Mouse (Mus musculus) intestine, embryonic 15.5 days (tissue): ENCODE data around the gene St6gal1. TPM values are rescaled to one million over a fixed set of nuclear protein-coding genes. Genes with fewer than 3 reads are reported as not detected.

Experiments
- ATAC-seq: fragments of 200-750 bp; cut with Nextera tagmentation; 2 replicates; pipeline ENCODE4 v1.8.0; 2017; ENCODE audit warnings: moderate TSS enrichment, moderate library complexity
- H3K27ac ChIP-seq: fragments of 300-500 bp; sonication (generic); 2 replicates; pipeline ENCODE4 v1.5.1; 2015; ENCODE audit warnings: mild to moderate bottlenecking, inconsistent platforms
- H3K27me3 ChIP-seq: fragments of 300-500 bp; sonication (generic); replicated peaks from 2 replicates; pipeline ENCODE4 v1.6.1; 2015; ENCODE audit warnings: inconsistent platforms
- H3K36me3 ChIP-seq: fragments of 300-500 bp; sonication (generic); 2 replicates; pipeline ENCODE4 v1.6.1; 2015; ENCODE audit warnings: inconsistent platforms
- H3K4me1 ChIP-seq: fragments of 300-500 bp; sonication (generic); replicated peaks from 2 replicates; pipeline ENCODE4 v1.6.1; 2015; ENCODE audit warnings: inconsistent platforms
- H3K4me2 ChIP-seq: fragments of 300-500 bp; sonication (generic); replicated peaks from 2 replicates; pipeline ENCODE4 v1.6.1; 2015; ENCODE audit warnings: mild to moderate bottlenecking, inconsistent platforms
- H3K4me3 ChIP-seq: fragments of 300-500 bp; sonication (generic); replicated peaks from 2 replicates; pipeline ENCODE4 v1.5.1; 2015; ENCODE audit warnings: inconsistent platforms
- H3K9ac ChIP-seq: fragments of 300-500 bp; sonication (generic); 2 replicates; pipeline ENCODE4 v1.6.1; 2015; ENCODE audit warnings: inconsistent platforms
- H3K9me3 ChIP-seq: fragments of 300-500 bp; sonication (generic); 2 replicates; pipeline ENCODE4 v1.6.1; 2016; ENCODE audit warnings: inconsistent platforms
- WGBS: fragments of 180-500 bp; shearing (Covaris S2); methylation state at CpG from one replicate; pipeline ENCODE4 v1.1.7; 2015; 5-methylcytosine and 5-hydroxymethylcytosine counted together
- polyA plus RNA-seq: library from polyadenylated mRNA; unstranded; fragments of >200 nt; fragmentation: Nextera tagmentation; extraction: Ambion mirVana; gene quantifications from 2 replicates; pipeline ENCODE4 v1.2.1, GENCODE M21; 2015

The St6gal1 gene
- polyA plus RNA-seq, 1 experiment from 2014 or later: 15.7 TPM

DNA sequence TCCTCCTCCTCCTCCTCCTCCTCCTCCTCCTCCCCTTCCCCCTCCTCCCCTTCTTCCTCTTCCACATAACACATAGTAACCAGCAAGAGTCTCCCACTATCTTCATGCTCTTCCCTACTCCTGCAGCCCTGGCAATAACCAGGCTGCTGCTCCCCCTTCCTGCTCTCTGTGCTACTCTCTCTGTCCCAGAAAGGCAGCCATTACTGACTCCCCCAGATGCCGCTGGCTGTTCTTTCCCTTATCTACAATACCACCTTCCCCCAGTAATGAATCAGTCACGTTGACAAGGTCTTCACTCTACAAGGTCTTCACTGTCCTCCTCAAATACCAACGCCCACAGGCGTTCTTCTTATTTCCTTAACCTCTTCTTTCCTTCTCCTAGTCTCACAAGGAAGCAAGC lies 176.9 kb downstream of the St6gal1 start:
- Histone ChIP-seq H3K4me1 (no peaks in the 10 kb centered on the region), H3K27me3 (no peaks in the 10 kb centered on the region), H3K36me3 (no peaks in the 10 kb centered on the region), H3K4me2 (no peak overlapping the region), H3K4me3 (no peak overlapping the region), H3K27ac (no peak overlapping the region), H3K9me3 (no peaks in the 10 kb centered on the region), H3K9ac (no peak overlapping the region)
- WGBS: 31% methylated on average over 4 of the region's 4 CpGs
- 0 out of 2 replicates have a peak, but pooled peaks have one; percentile 34 for ATAC-seq

DNA sequence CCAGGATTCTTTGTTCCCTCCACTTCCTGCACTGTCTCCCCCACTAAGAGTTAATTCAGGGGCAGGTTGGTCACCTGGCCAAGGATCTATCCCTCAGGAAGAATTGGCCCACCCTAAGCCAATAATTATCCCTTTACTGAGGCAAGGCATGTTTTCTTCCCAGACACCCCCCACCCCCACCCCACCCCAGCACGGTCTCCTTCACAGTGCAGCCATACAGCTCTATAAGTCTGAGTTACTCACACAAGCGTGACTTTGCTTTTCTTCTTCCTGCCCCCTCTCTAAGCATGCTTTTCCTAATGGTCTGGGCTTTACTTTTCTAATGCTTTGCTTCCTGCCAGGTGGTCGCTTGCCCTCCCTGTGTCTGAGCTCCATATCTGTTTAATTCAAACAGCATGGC lies 177.4 kb downstream of the St6gal1 start:
- no peak overlapping the region for H3K9ac ChIP-seq
- no peak overlapping the region for H3K4me3 ChIP-seq
- H3K36me3 ChIP-seq: no peaks in the 10 kb centered on the region
- no peaks in the 10 kb centered on the region for H3K9me3 ChIP-seq
- H3K27me3 ChIP-seq: no peaks in the 10 kb centered on the region
- no peak overlapping the region for H3K4me2 ChIP-seq
- H3K4me1 ChIP-seq: no peaks in the 10 kb centered on the region
- no peak overlapping the region for H3K27ac ChIP-seq
- WGBS: 42% methylated on average over 3 of the region's 3 CpGs
- ATAC-seq: 0 out of 2 replicates have a peak, but pooled peaks have one; percentile 43

- H3K9me3 ChIP-seq: no peaks in the 10 kb centered on the region
- no peak overlapping the region for H3K9ac ChIP-seq
- H3K4me3 ChIP-seq: no peak overlapping the region
- peak; percentile 34; the same call in 1 of the 2 replicates for ATAC-seq
- no peaks in the 10 kb centered on the region for H3K36me3 ChIP-seq
- no peaks in the 10 kb centered on the region for H3K4me1 ChIP-seq
- no peaks in the 10 kb centered on the region for H3K27me3 ChIP-seq
- no peak overlapping the region for H3K27ac ChIP-seq
- no peak overlapping the region for H3K4me2 ChIP-seq
- WGBS: 33% methylated on average over 8 of the region's 8 CpGs
These were observed 178.6 kb downstream of the St6gal1 start for GRCm38 (mm10) chr16:23403008-23403755.

Other genes with a start within 250 kb of the St6gal1 start
- 0.69 and 1.1 TPM in 2 replicates for gene Kng2, start 195.3 kb upstream of the St6gal1 start, polyA plus RNA-seq
- 6.6 and 10.9 TPM in 2 replicates for gene Kng1, start 166.9 kb upstream of the St6gal1 start, polyA plus RNA-seq
- 204 and 222 TPM in 2 replicates for gene Eif4a2, start 117.3 kb upstream of the St6gal1 start, polyA plus RNA-seq
- gene Rfc4, start 97.0 kb upstream of the St6gal1 start, polyA plus RNA-seq: 118 and 130 TPM in 2 replicates
- gene Adipoq, start 78.2 kb upstream of the St6gal1 start, polyA plus RNA-seq: not detected in 2 replicates
- gene Rtp1, start 204.4 kb downstream of the St6gal1 start, polyA plus RNA-seq: not detected in 2 replicates